8 mouse cellular contexts compared by ENCODE assay signal in genomic region chr2:26091771-26092393, GRCm38 (mm10). TPM values are rescaled to one million over a fixed set of nuclear protein-coding genes. Genes with fewer than 3 reads are reported as not detected.
A peak's percentile ranks its signal among the peaks of the same experiment; 100 is the strongest.
DNase-seq lines count a peak whose midpoint lies in the region; ATAC-seq and TF ChIP-seq lines count a peak whose summit lies in the region.

No protein-coding gene starts in this region.

- TF ChIP-seq EP300 in liver, postnatal 0 days (IDR thresholded peaks at IDR 0.05; ENCODE audit: low read depth) = no peak

- H3K4me2 ChIP-seq in kidney, embryonic 16.5 days (replicated peaks; ENCODE audit: low read depth, low read length) = peak overlapping the region; percentile 94
- peak overlapping the region; percentile 68 for H3K4me2 ChIP-seq in liver, postnatal 0 days (ENCODE audit: low read depth, low read length)

- WGBS in kidney, embryonic 16.5 days = under 1% methylated on average over 23 of the region's 24 CpGs
- WGBS in liver, postnatal 0 days (ENCODE audit: insufficient replicate concordance) = 2% methylated on average over 24 of the region's 24 CpGs

- H3K27me3 ChIP-seq in kidney, embryonic 16.5 days (ENCODE audit: insufficient read depth, low read length) = no peaks in the 10 kb centered on the region
- peaks cover 26% of the 10 kb centered on the region for H3K27me3 ChIP-seq in liver, postnatal 0 days (ENCODE audit: insufficient read depth, low read length)

- H3K9me3 ChIP-seq in kidney, embryonic 16.5 days (ENCODE audit: low read length) = no peaks in the 10 kb centered on the region
- no peaks in the 10 kb centered on the region for H3K9me3 ChIP-seq in liver, postnatal 0 days (ENCODE audit: low read length)

- ATAC-seq in kidney, embryonic 16.5 days (ENCODE audit: low FRiP score, low TSS enrichment) = peak; percentile 26
- ATAC-seq in liver, postnatal 0 days = no peak

- peak overlapping the region; percentile 65 for H3K4me3 ChIP-seq in kidney, embryonic 16.5 days (ENCODE audit: low read length)
- H3K4me3 ChIP-seq in liver, postnatal 0 days (ENCODE audit: low read depth, low read length) = peak overlapping the region; percentile 37

- H3K9ac ChIP-seq in kidney, embryonic 16.5 days (replicated peaks; ENCODE audit: low read length) = peak overlapping the region; percentile 80
- 0 out of 2 replicates have a peak overlapping the region, but pooled peaks have one; percentile 16 for H3K9ac ChIP-seq in liver, postnatal 0 days (replicated peaks)

- no peak for TF ChIP-seq CTCF in liver, postnatal 0 days (IDR thresholded peaks at IDR 0.05; ENCODE audit: low read depth)

- no peak for DNase-seq in kidney, adult 8-10 months
- peak; percentile 56 to 58 for DNase-seq in cerebellum, postnatal 14 days
- peak; percentile 51 to 67 for DNase-seq in frontal cortex, postnatal 25 days (ENCODE audit: low spot score in 2 of 2)
- DNase-seq in layer of hippocampus, adult 18-20 months (ENCODE audit: low spot score in 2 of 2) = peak; percentile 72 to 82
- DNase-seq in liver, postnatal 0 days = no peak
- DNase-seq in right cerebral cortex, adult 18-20 months = peak; percentile 89
- no peak for DNase-seq in spleen, adult 12 weeks (ENCODE audit: low spot score)

- 0 out of 2 replicates have a peak, but pooled peaks cover 4% of the 10 kb centered on the region for H3K36me3 ChIP-seq in kidney, embryonic 16.5 days (ENCODE audit: insufficient read depth, low read length)
- H3K36me3 ChIP-seq in liver, postnatal 0 days (replicated peaks; ENCODE audit: insufficient read depth, low read length) = no peaks in the 10 kb centered on the region

- H3K27ac ChIP-seq in kidney, embryonic 16.5 days (ENCODE audit: low read length) = peak overlapping the region; percentile 80
- no peak overlapping the region for H3K27ac ChIP-seq in liver, postnatal 0 days (ENCODE audit: low read depth)

- peaks cover 22% of the 10 kb centered on the region for H3K4me1 ChIP-seq in kidney, embryonic 16.5 days (ENCODE audit: insufficient read depth, low read length)
- peaks cover 18% of the 10 kb centered on the region for H3K4me1 ChIP-seq in liver, postnatal 0 days (ENCODE audit: insufficient read depth)

RNA-seq across cellular contexts. Expression of gene Nacc2, which starts 31.1 kb away (rescaled TPM):
- 12.7 and 13.3 TPM in 2 replicates for polyA plus RNA-seq in kidney, embryonic 16.5 days (2015; fragmentation: Nextera tagmentation; extraction: Ambion mirVana)
- total RNA-seq in layer of hippocampus, adult 18-20 months (2021) = 10 to 100 TPM; 64.6 to 78.3 TPM
- 3.9 and 4.9 TPM in 2 replicates for polyA plus RNA-seq in liver, postnatal 0 days (2015; fragmentation: Nextera tagmentation; extraction: Ambion mirVana)

Comparison
In these comparisons a context has a peak if more than half of its experiments do, and no peak if none do; other contexts are left out.
1. DNase-seq: peak in cerebellum, postnatal 14 days (2 of 2), frontal cortex, postnatal 25 days (2 of 2), layer of hippocampus, adult 18-20 months (2 of 2) and right cerebral cortex, adult 18-20 months (single experiment); none in kidney, adult 8-10 months (0 of 2), liver, postnatal 0 days (single experiment) and spleen, adult 12 weeks (single experiment).